18 mouse cellular contexts compared by ENCODE assay signal in genomic region chr5:39325399-39325798, GRCm38 (mm10).
DNase-seq lines count a peak whose midpoint lies in the region; ATAC-seq and TF ChIP-seq lines count a peak whose summit lies in the region.
"Had no signal": no experiment of that assay in that cellular context is flagged by ENCODE, and none has a peak within 500 bp of the region (broad histone marks: within the 10 kb centered on the region; RNA-seq: fewer than 3 reads in every experiment).

No protein-coding gene starts in this region.

- no peak overlapping the region for H3K27ac ChIP-seq in hindbrain, postnatal 0 days
- no peak overlapping the region for H3K27ac ChIP-seq in midbrain, embryonic 14.5 days (replicated peaks; ENCODE audit: low read depth, low read length)
- H3K27ac ChIP-seq: embryonic facial prominence, embryonic 15.5 days; hindbrain, embryonic 13.5 days; liver, embryonic 13.5 days; neural tube, embryonic 12.5 days had no signal

- no peak overlapping the region for H3K9ac ChIP-seq in hindbrain, postnatal 0 days (replicated peaks; ENCODE audit: low read length)
- no peak overlapping the region for H3K9ac ChIP-seq in midbrain, embryonic 14.5 days (replicated peaks; ENCODE audit: low read length)
- H3K9ac ChIP-seq: embryonic facial prominence, embryonic 15.5 days; hindbrain, embryonic 13.5 days; liver, embryonic 13.5 days; neural tube, embryonic 12.5 days had no signal

- no peak for TF ChIP-seq POLR2A in brain, embryonic 14.5 days (IDR thresholded peaks at IDR 0.05; ENCODE audit: borderline replicate concordance, extremely low read depth, insufficient read depth, insufficient read length, poor library complexity, severe bottlenecking)

- H3K36me3 ChIP-seq in hindbrain, postnatal 0 days (ENCODE audit: insufficient read depth, low read length), result no peaks in the 10 kb centered on the region
- H3K36me3 ChIP-seq in midbrain, embryonic 14.5 days (ENCODE audit: control insufficient read depth, insufficient read depth, low read length), result no peaks in the 10 kb centered on the region
- H3K36me3 ChIP-seq: embryonic facial prominence, embryonic 15.5 days; hindbrain, embryonic 13.5 days; liver, embryonic 13.5 days; neural tube, embryonic 12.5 days had no signal

- no peaks in the 10 kb centered on the region for H3K9me3 ChIP-seq in hindbrain, postnatal 0 days (ENCODE audit: low read length)
- no peaks in the 10 kb centered on the region for H3K9me3 ChIP-seq in midbrain, embryonic 14.5 days (ENCODE audit: control insufficient read depth, low read length)
- H3K9me3 ChIP-seq: embryonic facial prominence, embryonic 15.5 days; hindbrain, embryonic 13.5 days; liver, embryonic 13.5 days; megakaryocyte, embryonic 14.5 days; neural tube, embryonic 12.5 days had no signal

- peak; percentile 85 for ATAC-seq in frontal cortex, adult (ENCODE audit: low TSS enrichment)
- ATAC-seq in hindbrain, postnatal 0 days, result no peak
- no peak for ATAC-seq in midbrain, embryonic 14.5 days (ENCODE audit: low FRiP score, low TSS enrichment)
- ATAC-seq: intestine, embryonic 16.5 days; Patski had no signal

- no peak for TF ChIP-seq CTCF in brain, embryonic 14.5 days (IDR thresholded peaks at IDR 0.05; ENCODE audit: borderline replicate concordance, extremely low read depth, insufficient read depth, insufficient read length)
- TF ChIP-seq CTCF in hindbrain, postnatal 0 days (IDR thresholded peaks at IDR 0.05; ENCODE audit: low read depth), result no peak

- H3K4me2 ChIP-seq in hindbrain, postnatal 0 days (ENCODE audit: low read depth, low read length), result no peak overlapping the region
- H3K4me2 ChIP-seq in midbrain, embryonic 14.5 days (ENCODE audit: low read length), result no peak overlapping the region
- H3K4me2 ChIP-seq: embryonic facial prominence, embryonic 15.5 days; hindbrain, embryonic 13.5 days; liver, embryonic 13.5 days; neural tube, embryonic 12.5 days had no signal

- no peak for DNase-seq in frontal cortex, postnatal 25 days (ENCODE audit: low spot score in 2 of 2)
- peak; percentile 54 for DNase-seq in brain, embryonic 14.5 days (ENCODE audit: low read depth)
- DNase-seq in cerebellum, adult 8-10 months, result peak; percentile 56
- peak; percentile 53 for DNase-seq in layer of hippocampus, adult 9-10 months (ENCODE audit: low spot score)
- DNase-seq in gastrocnemius, postnatal 4 days (ENCODE audit: low spot score in 2 of 2), result no peak
- no peak for DNase-seq in hindbrain, postnatal 0 days (ENCODE audit: low spot score)
- DNase-seq in midbrain, embryonic 14.5 days, result no peak
- DNase-seq: B cell, adult 2 months; heart, adult 18-20 months; kidney, postnatal 14 days; liver, embryonic 13.5 days had no signal

- no peaks in the 10 kb centered on the region for H3K4me1 ChIP-seq in hindbrain, postnatal 0 days (ENCODE audit: insufficient read depth, low read length)
- H3K4me1 ChIP-seq in midbrain, embryonic 14.5 days (ENCODE audit: control insufficient read depth, insufficient read depth, low read length), result no peaks in the 10 kb centered on the region
- H3K4me1 ChIP-seq: embryonic facial prominence, embryonic 15.5 days; hindbrain, embryonic 13.5 days; liver, embryonic 13.5 days; megakaryocyte, embryonic 14.5 days; neural tube, embryonic 12.5 days had no signal

- H3K4me3 ChIP-seq in hindbrain, postnatal 0 days (ENCODE audit: low read length), result no peak overlapping the region
- no peak overlapping the region for H3K4me3 ChIP-seq in midbrain, embryonic 14.5 days (replicated peaks; ENCODE audit: low read depth, low read length)
- H3K4me3 ChIP-seq: embryonic facial prominence, embryonic 15.5 days; hindbrain, embryonic 13.5 days; liver, embryonic 13.5 days; megakaryocyte, embryonic 14.5 days; neural tube, embryonic 12.5 days had no signal

- WGBS in hindbrain, postnatal 0 days, result 71% methylated on average over 2 of the region's 2 CpGs
- 85% methylated on average over 2 of the region's 2 CpGs for WGBS in midbrain, embryonic 14.5 days

- H3K27me3 ChIP-seq in hindbrain, postnatal 0 days (ENCODE audit: insufficient read depth, low read length), result no peaks in the 10 kb centered on the region
- no peaks in the 10 kb centered on the region for H3K27me3 ChIP-seq in midbrain, embryonic 14.5 days (ENCODE audit: control insufficient read depth, insufficient read depth, low read length)
- H3K27me3 ChIP-seq: embryonic facial prominence, embryonic 15.5 days; hindbrain, embryonic 13.5 days; liver, embryonic 13.5 days; megakaryocyte, embryonic 14.5 days; neural tube, embryonic 12.5 days; Patski had no signal

Comparison
In these comparisons a context has a peak if more than half of its experiments do, and no peak if none do; other contexts are left out.
1. DNase-seq: peak in brain, embryonic 14.5 days (single experiment), cerebellum, adult 8-10 months (single experiment) and layer of hippocampus, adult 9-10 months (single experiment); none in frontal cortex, postnatal 25 days (0 of 2), gastrocnemius, postnatal 4 days (0 of 2), hindbrain, postnatal 0 days (single experiment) and midbrain, embryonic 14.5 days (single experiment).